Mouse (Mus musculus) olfactory bulb, adult 2 months (tissue): Measurements from ENCODE around the gene AI464131.

ENCODE experiments used
- CTCF ChIP-seq: fragments of 200-500 bp; IDR thresholded peaks from 2 replicates; pipeline ENCODE4 v1.5.1; 2012; ENCODE audit warnings: low read depth, mild to moderate bottlenecking, low read length, moderate library complexity; ENCODE audit not compliant: insufficient read depth
- POLR2A ChIP-seq: fragments of 200-500 bp; IDR thresholded peaks from 2 replicates; pipeline ENCODE4 v1.6.1; 2012; ENCODE audit warnings: mild to moderate bottlenecking, low read depth, low read length, moderate library complexity; ENCODE audit not compliant: insufficient read depth

- TF ChIP-seq CTCF (no peak), POLR2A (no peak)
Measured at GRCm38 (mm10) chr4:41504325-41504724, 1.4 kb upstream of the AI464131 start.
